Mouse (Mus musculus): Measurements from ENCODE around the gene Alkbh4. TPM values are rescaled to one million over a fixed set of nuclear protein-coding genes. Genes with fewer than 3 reads are reported as not detected.
"Not testable (repeated sequence)": the region's sequence is repeated elsewhere in the genome, so short reads cannot be mapped to it uniquely, and the experiment has no call there.

The Alkbh4 gene
- polyA plus RNA-seq, 1 experiment, result 19.7 TPM

GRCm38 (mm10) chr5:136139393-136139792, 3.4 kb downstream of the Alkbh4 start:
- WGBS, result 35% methylated on average over 13 of the region's 13 CpGs
- DNase-seq (ENCODE audit: low read depth, low spot score), result no peak

- 91% methylated on average over 10 of the region's 10 CpGs for WGBS
- no peak for DNase-seq (ENCODE audit: low read depth, low spot score)
Measured at GRCm38 (mm10) chr5:136140057-136140482, 4.1 kb downstream of the Alkbh4 start.

- no peak for DNase-seq (ENCODE audit: low read depth, low spot score)
- 88% methylated on average over 5 of the region's 5 CpGs for WGBS
Measured at GRCm38 (mm10) chr5:136142746-136143145, 6.8 kb downstream of the Alkbh4 start.

GRCm38 (mm10) chr5:136143161-136143755, 7.3 kb downstream of the Alkbh4 start:
- DNase-seq (ENCODE audit: low read depth, low spot score), result no peak
- WGBS, result 88% methylated on average over 6 of the region's 6 CpGs

GRCm38 (mm10) chr5:136144606-136145430, 8.9 kb downstream of the Alkbh4 start:
- no peak for DNase-seq (ENCODE audit: low read depth, low spot score)
- WGBS, result 30% methylated on average over 12 of the region's 12 CpGs

- DNase-seq (ENCODE audit: low read depth, low spot score), result no peak
- 83% methylated on average over 1 of the region's 1 CpGs for WGBS
Measured at GRCm38 (mm10) chr5:136146936-136147335, 11.0 kb downstream of the Alkbh4 start.

DNA sequence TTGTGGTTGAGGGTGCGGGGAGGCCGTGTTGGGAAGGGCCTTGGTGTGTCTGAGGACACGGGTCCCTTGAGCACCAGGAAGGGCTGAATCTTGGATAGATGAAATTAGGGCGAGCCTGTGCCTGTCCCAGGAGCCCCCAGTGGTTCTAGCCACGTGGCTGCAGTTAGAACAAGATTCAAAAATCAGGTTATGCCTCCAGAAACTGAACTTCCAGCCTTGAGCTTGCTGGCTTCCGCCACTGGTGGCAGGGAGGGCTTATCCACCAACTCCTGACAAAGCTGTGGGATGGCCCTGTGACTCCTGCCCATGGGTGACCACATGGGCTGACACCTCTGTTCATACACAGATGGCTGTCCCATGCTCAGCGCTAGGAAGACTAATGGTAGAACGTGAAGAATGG, 11.8 kb downstream of the Alkbh4 start:
- DNase-seq (ENCODE audit: low read depth, low spot score), result no peak
- 75% methylated on average over 8 of the region's 8 CpGs for WGBS

- WGBS, result 37% methylated on average over 5 of the region's 5 CpGs
- DNase-seq (ENCODE audit: low read depth, low spot score), result not testable (repeated sequence)
Measured at GRCm38 (mm10) chr5:136149134-136149576, 13.2 kb downstream of the Alkbh4 start.

GRCm38 (mm10) chr5:136152365-136152764, 16.4 kb downstream of the Alkbh4 start:
- 55% methylated on average over 8 of the region's 8 CpGs for WGBS
- DNase-seq (ENCODE audit: low read depth, low spot score), result no peak

DNA sequence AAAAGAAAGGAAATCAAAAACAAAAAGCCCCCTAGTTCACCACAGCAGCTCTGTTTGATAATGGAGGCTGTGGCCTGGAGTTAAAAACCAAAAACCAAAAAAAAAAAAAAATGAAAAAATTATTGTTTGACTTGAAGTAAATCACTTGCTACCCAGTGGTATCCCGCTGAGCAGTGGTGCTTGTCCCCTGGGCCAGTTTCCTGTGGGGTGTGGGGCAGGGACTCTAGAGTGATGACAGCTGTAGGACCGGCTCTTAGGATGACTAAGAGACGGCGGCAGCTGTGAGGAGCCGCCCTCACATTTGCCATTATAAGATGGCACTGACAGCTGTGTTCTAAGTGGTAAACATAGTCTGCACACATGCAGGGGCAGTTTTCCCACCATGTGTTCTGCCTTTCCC, 19.5 kb downstream of the Alkbh4 start:
- no peak for DNase-seq (ENCODE audit: low read depth, low spot score)
- WGBS, result 82% methylated on average over 5 of the region's 5 CpGs

- not testable (repeated sequence) for DNase-seq (ENCODE audit: low read depth, low spot score)
- WGBS, result 83% methylated on average over 11 of the region's 12 CpGs
Measured at GRCm38 (mm10) chr5:136160084-136160483, 24.1 kb downstream of the Alkbh4 start.

GRCm38 (mm10) chr5:136163807-136164474, 28.0 kb downstream of the Alkbh4 start:
- no peak for DNase-seq (ENCODE audit: low read depth, low spot score)
- 89% methylated on average over 11 of the region's 11 CpGs for WGBS

DNA sequence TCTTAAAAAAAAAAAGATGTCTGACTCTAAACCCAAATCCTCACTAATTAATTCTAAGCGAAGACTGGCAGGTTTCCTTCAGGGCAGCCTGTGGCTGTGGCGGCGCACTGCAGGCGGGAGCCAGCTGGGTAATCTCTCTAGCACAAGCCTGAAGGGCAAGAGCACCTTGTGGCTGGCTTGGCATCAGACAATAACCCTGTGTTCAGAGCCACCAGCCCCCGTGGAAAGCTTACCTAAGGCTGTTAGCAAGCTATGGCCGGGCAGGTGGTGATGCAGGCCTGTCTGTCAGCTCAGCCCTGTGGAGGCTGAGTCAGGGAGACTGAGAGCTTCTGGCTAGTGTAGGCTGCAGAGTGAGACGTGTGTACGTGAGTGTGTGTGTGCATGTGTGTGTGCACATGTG, 29.3 kb downstream of the Alkbh4 start:
- WGBS, result 83% methylated on average over 8 of the region's 8 CpGs
- no peak for DNase-seq (ENCODE audit: low read depth, low spot score)

DNA sequence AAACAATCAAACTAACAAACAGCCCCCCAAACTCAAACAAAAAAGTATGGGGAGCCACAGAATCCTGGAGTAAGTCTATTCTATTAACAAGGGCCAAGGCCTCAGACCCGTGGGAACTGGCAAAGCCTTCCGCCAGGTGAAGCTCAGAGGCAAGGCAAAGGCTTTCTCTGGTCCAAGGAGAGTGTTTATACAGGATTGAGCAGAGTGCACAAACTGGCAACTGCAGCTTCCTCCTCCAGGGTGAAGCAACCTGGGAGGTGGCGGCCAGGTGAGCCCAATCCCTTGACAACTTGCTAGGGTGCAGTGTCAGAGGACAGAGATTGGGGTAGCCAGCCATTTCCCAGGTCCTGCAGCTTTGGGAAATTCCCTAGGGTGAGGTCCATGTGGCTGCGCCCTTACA, 31.4 kb downstream of the Alkbh4 start:
- 42% methylated on average over 4 of the region's 4 CpGs for WGBS
- no peak for DNase-seq (ENCODE audit: low read depth, low spot score)

DNA sequence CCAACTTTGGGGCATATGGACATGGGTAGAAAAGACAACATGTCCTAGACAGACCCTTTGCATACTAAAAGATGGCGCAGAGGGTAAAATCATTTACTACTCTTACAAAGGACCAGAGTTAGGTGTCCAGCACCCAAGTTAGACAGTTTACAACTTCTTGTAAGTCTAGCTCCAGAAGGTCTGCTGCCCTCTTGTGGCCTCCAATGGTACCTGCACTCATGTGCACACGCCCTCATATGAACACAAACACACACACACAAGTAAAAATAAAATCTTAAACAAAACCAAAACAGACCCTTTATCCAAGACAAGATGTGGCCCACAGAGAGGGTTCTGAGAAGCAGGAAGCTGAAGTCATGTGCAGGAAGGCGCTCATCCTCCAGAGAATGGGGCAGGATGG, 32.1 kb downstream of the Alkbh4 start:
- no peak for DNase-seq (ENCODE audit: low read depth, low spot score)
- WGBS, result 97% methylated on average over 3 of the region's 3 CpGs

DNA sequence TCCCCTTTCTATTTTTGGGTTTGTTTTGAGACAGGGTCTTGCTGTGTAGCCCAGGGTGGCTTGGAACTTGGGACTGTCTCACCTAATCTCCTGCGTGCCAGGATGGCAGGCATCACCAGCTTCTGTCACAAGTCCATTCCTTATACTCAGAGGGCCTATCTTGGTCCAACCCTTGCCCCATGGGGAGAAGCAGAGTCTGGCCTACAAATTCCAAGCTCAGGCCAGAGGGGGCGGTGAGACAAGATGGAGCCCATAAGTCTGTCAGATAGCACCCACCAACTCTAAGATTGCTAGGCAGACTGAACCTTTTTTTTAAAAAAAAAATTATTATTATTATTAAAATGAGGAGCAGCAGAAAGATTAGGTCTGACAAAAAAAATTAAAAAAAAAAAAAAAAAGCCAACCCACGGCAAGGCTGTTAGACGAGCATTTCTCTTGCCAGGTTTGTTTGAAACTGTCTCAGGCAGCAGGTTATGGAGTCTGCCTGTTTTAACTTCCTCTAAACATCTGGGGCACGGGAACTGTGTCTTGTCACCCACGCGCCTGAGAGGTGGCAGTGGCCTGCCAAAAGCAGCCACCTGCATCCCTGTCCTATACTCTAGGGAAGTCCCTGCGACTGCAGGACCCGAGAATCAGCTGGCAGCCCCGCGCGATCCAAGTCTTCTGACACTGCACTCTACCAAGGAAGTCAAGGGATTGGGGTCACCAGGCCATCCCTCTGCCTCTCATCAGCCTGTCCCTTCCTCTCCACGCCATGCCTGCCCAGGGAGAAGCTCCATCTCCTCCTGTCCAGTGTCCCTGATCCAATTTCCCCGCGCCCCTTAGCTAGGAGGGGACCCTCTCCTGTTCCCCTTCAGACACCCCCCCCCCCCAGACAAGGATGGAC, 33.9 kb downstream of the Alkbh4 start:
- no peak for DNase-seq (ENCODE audit: low read depth, low spot score)
- WGBS, result 11% methylated on average over 15 of the region's 15 CpGs

DNA sequence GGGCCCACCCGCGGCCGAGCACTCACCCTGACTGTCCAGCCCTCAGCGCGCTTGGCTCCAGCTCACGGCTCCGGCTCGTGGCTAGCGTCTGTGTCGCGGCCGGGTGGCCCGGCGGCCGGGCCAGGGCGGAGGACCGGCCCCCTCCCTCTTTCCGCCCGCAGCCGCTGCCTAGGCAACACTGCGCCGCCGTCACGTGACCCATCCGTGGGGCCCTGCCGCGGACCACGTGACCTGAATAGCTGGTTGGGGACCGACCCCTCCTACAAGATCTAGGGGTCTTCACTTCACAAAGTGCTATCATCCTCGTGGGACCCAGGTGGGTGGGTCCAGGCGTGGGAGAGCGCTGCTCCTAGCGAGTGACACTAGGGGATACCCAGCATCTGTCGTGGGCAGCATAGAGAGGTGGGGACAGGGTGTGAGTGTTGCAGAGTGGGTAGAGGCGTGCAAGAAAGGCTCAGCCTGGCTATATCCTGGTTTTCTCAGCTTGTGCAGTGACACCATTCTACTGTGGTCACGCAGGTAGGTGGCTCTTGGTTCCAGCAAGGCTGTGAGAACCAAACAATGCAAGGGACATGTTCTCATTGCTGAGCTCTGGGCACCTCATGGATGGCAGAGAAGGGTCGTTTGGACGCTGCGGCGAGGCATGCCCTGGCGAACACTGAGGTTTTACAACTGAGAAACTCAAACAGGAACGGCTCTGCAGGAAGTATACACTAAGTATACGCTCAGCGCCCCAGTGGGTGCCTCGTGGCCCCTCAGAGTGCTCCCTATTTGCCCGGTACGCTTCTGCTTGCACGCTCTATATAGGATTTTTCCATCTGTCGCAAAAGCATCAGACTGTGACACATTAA, 34.8 kb downstream of the Alkbh4 start, which contains the start of gene Orai2:
Orai2 (minus strand) TSS at position 202 of the 851 bp plus-strand sequence.
- under 1% methylated on average over 48 of the region's 49 CpGs for WGBS
- no peak for DNase-seq (ENCODE audit: low read depth, low spot score)
